Mouse (Mus musculus) forebrain, embryonic 14.5 days (tissue): ENCODE measurements around the gene Pax6. TPM values are rescaled to one million over a fixed set of nuclear protein-coding genes. Genes with fewer than 3 reads are reported as not detected.

Source experiments
- ATAC-seq: fragments of 200-750 bp; cut with Nextera tagmentation; 2 replicates; pipeline ENCODE4 v1.8.0; 2017; ENCODE audit warnings: mild to moderate bottlenecking, moderate library complexity
- DNase-seq: peaks from one replicate; pipeline ENCODE4 v3.0.0-alpha.2; 2015; ENCODE audit warnings: low spot score
- H3K27ac ChIP-seq: fragments of 300-500 bp; sonication (generic); 2 replicates; pipeline ENCODE4 v1.5.1; 2014; ENCODE audit warnings: low read depth, mild to moderate bottlenecking, control low read depth, low read length, moderate library complexity
- H3K27me3 ChIP-seq: fragments of 300-500 bp; sonication (generic); replicated peaks from 2 replicates; pipeline ENCODE4 v1.6.1; 2014; ENCODE audit warnings: low read length, control low read depth, mixed read lengths; ENCODE audit not compliant: control insufficient read depth, insufficient read depth
- H3K36me3 ChIP-seq: fragments of 300-500 bp; sonication (generic); 2 replicates; pipeline ENCODE4 v1.6.1; 2014; ENCODE audit warnings: low read length, control low read depth; ENCODE audit not compliant: control insufficient read depth, insufficient read depth
- H3K4me1 ChIP-seq: fragments of 300-500 bp; sonication (generic); 2 replicates; pipeline ENCODE4 v1.6.1; 2014; ENCODE audit warnings: antibody characterized with exemption, low read length, control low read depth; ENCODE audit not compliant: control insufficient read depth, insufficient read depth
- H3K4me2 ChIP-seq: fragments of 300-500 bp; sonication (generic); 2 replicates; pipeline ENCODE4 v1.6.1; 2014; ENCODE audit warnings: mild to moderate bottlenecking, control low read depth, low read length
- H3K4me3 ChIP-seq: fragments of 300-500 bp; sonication (generic); 2 replicates; pipeline ENCODE4 v1.5.1; 2014; ENCODE audit warnings: low read depth, low read length, control low read depth
- H3K9ac ChIP-seq: fragments of 300-500 bp; sonication (generic); 2 replicates; pipeline ENCODE4 v1.6.1; 2014; ENCODE audit warnings: mild to moderate bottlenecking, low read length, control low read depth, moderate library complexity
- H3K9me3 ChIP-seq: fragments of 300-500 bp; sonication (generic); replicated peaks from 2 replicates; pipeline ENCODE4 v1.6.1; 2016; ENCODE audit warnings: low read length, control low read depth, mixed read lengths; ENCODE audit not compliant: control insufficient read depth
- WGBS: fragments of 180-500 bp; shearing (Covaris S2); extraction: QIAGEN DNeasy Blood & Tissue Kit; methylation state at CpG from one replicate; pipeline ENCODE4 v1.1.7; 2014; 5-methylcytosine and 5-hydroxymethylcytosine counted together
- polyA plus RNA-seq: library from polyadenylated mRNA; unstranded; fragments of >200 nt; fragmentation: Nextera tagmentation; extraction: Ambion mirVana; gene quantifications from 2 replicates; pipeline ENCODE4 v1.2.1, GENCODE M21; 2014

Pax6 gene
- polyA plus RNA-seq, 1 experiment from 2014 or later, result 51.8 TPM

DNA sequence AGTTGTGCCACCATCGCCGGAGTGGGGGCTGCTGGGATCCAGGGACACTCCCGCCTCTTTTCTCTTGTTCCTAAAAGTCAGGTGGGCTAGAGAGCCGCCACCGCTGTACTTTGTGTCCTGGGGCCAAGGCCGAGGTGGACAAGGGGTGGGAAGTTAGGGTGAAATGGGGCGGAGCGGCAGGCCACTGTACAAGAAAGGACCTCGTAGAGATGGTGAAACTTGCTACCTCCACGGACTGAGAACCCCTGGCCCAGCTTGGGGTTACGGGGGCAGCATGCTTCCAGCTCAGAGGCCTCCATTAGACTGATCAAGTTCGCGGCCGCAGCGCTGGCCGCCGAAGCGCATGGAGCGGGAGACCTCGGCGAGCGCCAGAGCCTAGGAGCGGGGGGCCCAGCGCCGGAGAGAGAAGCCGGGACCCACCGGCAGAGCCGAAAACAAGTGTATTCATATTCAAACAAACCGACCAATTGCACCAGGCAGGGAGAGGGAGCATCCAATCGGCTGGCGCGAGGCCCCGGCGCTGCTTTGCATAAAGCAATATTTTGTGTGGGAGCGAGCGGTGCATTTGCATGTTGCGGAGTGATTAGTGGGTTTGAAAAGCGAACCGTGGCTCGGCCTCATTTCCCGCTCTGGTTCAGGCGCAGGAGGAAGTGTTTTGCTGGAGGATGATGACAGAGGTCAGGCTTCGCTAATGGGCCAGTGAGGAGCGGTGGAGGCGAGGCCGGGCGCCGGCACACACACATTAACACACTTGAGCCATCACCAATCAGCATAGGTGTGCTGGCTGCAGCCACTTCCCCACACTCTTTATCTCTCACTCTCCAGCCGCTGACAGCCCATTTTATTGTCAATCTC lies 6.4 kb downstream of the Pax6 start:
- ATAC-seq (peak; percentile 87), DNase-seq (peak; percentile 98)
- Histone ChIP-seq H3K27me3 (peaks cover 29% of the 10 kb centered on the region), H3K4me2 (peak overlapping the region; percentile 66), H3K4me3 (peak overlapping the region; percentile 67), H3K9ac (peak overlapping the region; percentile 96), H3K4me1 (peaks cover 21% of the 10 kb centered on the region), H3K9me3 (no peaks in the 10 kb centered on the region), H3K36me3 (no peaks in the 10 kb centered on the region), H3K27ac (peak overlapping the region; percentile 91)
- under 1% methylated on average over 49 of the region's 49 CpGs for WGBS

- WGBS, result under 1% methylated on average over 11 of the region's 11 CpGs
- H3K9ac ChIP-seq, result peak overlapping the region; percentile 96
- no peak for ATAC-seq
Observed at GRCm38 (mm10) chr2:105675730-105676079, 7.0 kb downstream of the Pax6 start.

DNA sequence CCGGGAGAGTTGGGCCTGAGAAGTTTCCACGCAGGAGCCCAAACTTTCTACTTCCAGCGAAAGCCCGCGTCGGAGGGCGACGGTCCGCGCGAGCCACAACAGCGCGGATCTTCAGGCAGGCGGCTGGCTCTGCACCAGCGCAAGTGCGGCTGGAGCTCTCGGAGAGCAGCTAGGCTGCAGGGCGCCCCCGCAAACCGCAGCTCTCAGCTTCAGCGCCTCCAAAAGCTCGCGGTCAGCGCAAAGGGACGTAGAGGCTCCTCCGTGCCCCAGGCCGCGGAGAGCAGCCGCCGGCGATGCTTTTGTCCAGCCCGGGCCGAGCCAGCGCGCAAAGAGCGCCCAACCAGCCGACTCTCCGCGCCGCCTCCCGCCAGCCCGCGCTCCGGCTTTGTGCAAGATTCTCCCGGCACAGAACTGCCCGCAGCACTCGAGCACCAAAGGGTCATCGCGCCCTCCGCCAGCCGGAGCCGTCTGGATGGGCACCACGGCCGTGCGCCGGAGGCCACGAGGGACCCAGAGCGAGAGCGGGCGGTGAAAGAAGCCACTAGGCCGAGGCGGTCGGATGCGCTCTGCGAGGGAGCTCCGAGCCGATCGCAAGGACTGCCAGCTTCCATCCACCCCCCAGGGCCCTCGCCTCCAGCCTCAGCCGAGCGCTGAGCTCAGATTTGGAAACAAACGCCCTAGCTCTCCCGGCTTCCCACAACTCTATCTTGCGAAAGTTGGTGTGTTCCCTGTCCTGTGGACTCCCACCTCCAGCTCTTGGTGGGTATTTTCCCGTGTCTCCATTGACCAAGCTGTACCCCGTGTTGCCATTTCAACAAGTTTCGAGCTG lies 7.6 kb downstream of the Pax6 start:
- Histone ChIP-seq H3K27me3 (peaks cover 29% of the 10 kb centered on the region), H3K27ac (peak overlapping the region; percentile 93), H3K4me1 (peaks cover 25% of the 10 kb centered on the region), H3K36me3 (no peaks in the 10 kb centered on the region), H3K9me3 (no peaks in the 10 kb centered on the region), H3K9ac (peak overlapping the region; percentile 96), H3K4me2 (peak overlapping the region; percentile 66), H3K4me3 (peak overlapping the region; percentile 67)
- DNase-seq (peak; percentile 57), ATAC-seq (no peak)
- WGBS, result under 1% methylated on average over 76 of the region's 77 CpGs

More at GRCm38 (mm10) chr2:105675730-105676079, 7.0 kb downstream of the Pax6 start:
- Histone ChIP-seq H3K4me3 (peak overlapping the region; percentile 67), H3K36me3 (no peaks in the 10 kb centered on the region), H3K4me1 (peaks cover 21% of the 10 kb centered on the region), H3K9me3 (no peaks in the 10 kb centered on the region), H3K4me2 (peak overlapping the region; percentile 66), H3K27me3 (peaks cover 28% of the 10 kb centered on the region), H3K27ac (peak overlapping the region; percentile 93)
- no peak for DNase-seq

DNA sequence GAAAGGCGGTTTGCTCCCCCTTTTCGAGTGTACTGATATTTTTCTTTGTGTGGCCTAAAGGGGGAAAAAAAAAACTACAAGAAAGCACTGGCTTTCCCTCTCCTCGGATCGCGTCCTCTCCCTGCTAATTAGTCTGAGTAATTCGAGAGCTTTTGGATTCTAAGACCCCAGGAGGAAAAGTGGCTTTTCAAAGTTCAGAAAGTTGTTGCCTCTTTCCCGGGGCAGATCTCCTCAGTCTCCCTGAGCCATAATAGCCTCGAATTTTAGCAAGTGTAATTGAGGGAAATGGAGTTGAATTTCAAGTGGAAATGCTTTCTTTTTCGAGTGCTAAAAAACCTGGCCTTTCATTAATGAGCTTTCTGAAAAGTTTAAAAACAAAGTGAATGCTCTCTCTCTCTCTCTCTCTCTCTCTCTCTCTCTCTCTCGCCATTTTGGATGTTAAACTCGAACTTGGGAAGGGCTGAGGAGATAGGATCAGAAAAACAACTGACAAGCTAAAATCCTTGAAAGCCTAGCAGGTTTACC lies 8.3 kb downstream of the Pax6 start:
- H3K27ac ChIP-seq, result peak overlapping the region; percentile 93
- H3K27me3 ChIP-seq, result peaks cover 26% of the 10 kb centered on the region

GRCm38 (mm10) chr2:105677434-105678105 lies 8.9 kb downstream of the Pax6 start:
- H3K9me3 ChIP-seq, result no peaks in the 10 kb centered on the region
- peak overlapping the region; percentile 67 for H3K4me3 ChIP-seq
- H3K27me3 ChIP-seq, result peaks cover 20% of the 10 kb centered on the region
- peak overlapping the region; percentile 93 for H3K27ac ChIP-seq
- H3K4me1 ChIP-seq, result peaks cover 33% of the 10 kb centered on the region
- no peak for ATAC-seq
- peak; percentile 32 for DNase-seq
- H3K4me2 ChIP-seq, result peak overlapping the region; percentile 66
- WGBS, result under 1% methylated on average over 11 of the region's 11 CpGs
- no peaks in the 10 kb centered on the region for H3K36me3 ChIP-seq
- H3K9ac ChIP-seq, result peak overlapping the region; percentile 96

More for the DNA sequence above, 8.3 kb downstream of the Pax6 start:
- ATAC-seq (no peak), DNase-seq (peak; percentile 37)
- Histone ChIP-seq H3K4me2 (peak overlapping the region; percentile 66), H3K9ac (peak overlapping the region; percentile 96), H3K9me3 (no peaks in the 10 kb centered on the region), H3K4me3 (peak overlapping the region; percentile 67), H3K4me1 (peaks cover 30% of the 10 kb centered on the region), H3K36me3 (no peaks in the 10 kb centered on the region)
- WGBS, result under 1% methylated on average over 11 of the region's 11 CpGs

GRCm38 (mm10) chr2:105678306-105678705 lies 9.6 kb downstream of the Pax6 start:
- ATAC-seq, result no peak

DNA sequence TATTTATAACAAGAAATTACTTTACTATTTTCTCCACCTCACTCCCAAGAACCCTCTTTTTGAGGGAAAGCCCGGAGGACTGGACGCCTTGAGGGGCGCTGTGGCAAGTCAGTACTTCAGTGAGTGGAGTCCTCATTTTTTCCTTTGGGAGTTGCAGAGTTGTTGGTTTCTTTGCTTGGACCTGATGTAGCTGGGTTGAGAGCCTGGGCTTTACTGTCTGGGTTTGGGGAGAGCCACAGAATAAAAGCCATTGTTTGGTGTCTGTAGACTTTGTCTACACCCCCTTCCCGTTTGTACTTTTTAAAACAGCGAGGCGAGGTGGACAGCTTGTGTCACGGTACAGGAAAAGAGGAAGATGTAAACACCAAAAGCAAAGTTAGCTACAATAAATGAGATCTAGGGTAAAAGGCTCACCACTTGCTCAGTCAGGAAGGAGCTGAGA lies 10.2 kb downstream of the Pax6 start:
- Histone ChIP-seq H3K27me3 (peaks cover 17% of the 10 kb centered on the region), H3K9me3 (no peaks in the 10 kb centered on the region), H3K27ac (peak overlapping the region; percentile 93), H3K4me1 (peaks cover 29% of the 10 kb centered on the region), H3K9ac (peak overlapping the region; percentile 96), H3K4me2 (peak overlapping the region; percentile 66), H3K4me3 (peak overlapping the region; percentile 67), H3K36me3 (peaks cover 2% of the 10 kb centered on the region; the same call in 1 of the 2 replicates)
- ATAC-seq (no peak), DNase-seq (no peak)
- WGBS, result 3% methylated on average over 7 of the region's 7 CpGs

More at GRCm38 (mm10) chr2:105678306-105678705, 9.6 kb downstream of the Pax6 start:
- 3% methylated on average over 4 of the region's 4 CpGs for WGBS
- peak overlapping the region; percentile 93; the same call in 1 of the 2 replicates for H3K27ac ChIP-seq
- H3K27me3 ChIP-seq, result peaks cover 20% of the 10 kb centered on the region
- peak overlapping the region; percentile 96 for H3K9ac ChIP-seq
- DNase-seq, result no peak
- H3K36me3 ChIP-seq, result no peaks in the 10 kb centered on the region
- H3K4me3 ChIP-seq, result peak overlapping the region; percentile 67
- H3K4me1 ChIP-seq, result peaks cover 33% of the 10 kb centered on the region
- no peaks in the 10 kb centered on the region for H3K9me3 ChIP-seq
- H3K4me2 ChIP-seq, result peak overlapping the region; percentile 66

DNA sequence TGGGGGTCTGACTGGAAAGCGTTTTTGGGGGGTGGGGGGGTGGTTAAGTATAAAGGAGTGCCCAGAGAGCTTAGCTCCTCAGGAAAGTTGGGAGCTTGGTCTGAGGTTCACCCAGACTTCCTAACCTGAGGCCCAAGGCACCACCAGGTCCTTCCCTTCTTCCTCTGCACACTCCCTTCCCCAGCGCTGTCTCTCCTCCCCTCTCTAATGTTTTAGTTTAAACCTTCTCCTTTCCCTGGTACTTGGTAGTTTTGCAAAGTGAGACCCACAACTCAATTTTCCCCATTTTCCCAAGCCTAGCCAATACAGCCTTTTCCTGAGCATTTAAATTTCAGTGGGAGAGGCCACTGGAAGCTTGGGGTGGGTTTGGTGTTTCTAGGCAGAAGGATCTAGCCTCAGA lies 10.6 kb downstream of the Pax6 start:
- H3K4me2 ChIP-seq, result peak overlapping the region; percentile 66
- peaks cover 28% of the 10 kb centered on the region for H3K4me1 ChIP-seq
- H3K4me3 ChIP-seq, result peak overlapping the region; percentile 67
- H3K9ac ChIP-seq, result peak overlapping the region; percentile 96
- ATAC-seq (no peak), DNase-seq (no peak)
- H3K9me3 ChIP-seq, result no peaks in the 10 kb centered on the region
- H3K36me3 ChIP-seq, result peaks cover 6% of the 10 kb centered on the region; the same call in 1 of the 2 replicates
- H3K27ac ChIP-seq, result peak overlapping the region; percentile 93
- 12% methylated on average over 2 of the region's 2 CpGs for WGBS
- H3K27me3 ChIP-seq, result peaks cover 17% of the 10 kb centered on the region
